Mouse (Mus musculus) cerebellum, adult 9-11 months (tissue): ENCODE measurements at regions not wholly inside any gene's neighbourhood (a gene's known extent, or its start where the extent isn't known, plus 50 kb on each side); places are given as distances from the start of the nearest gene placed in this dataset.
A peak's percentile ranks its signal among the peaks of the same experiment; 100 is the strongest.
"Not testable (repeated sequence)": the region's sequence is repeated elsewhere in the genome, so short reads cannot be mapped to it uniquely, and the experiment has no call there.

Experiments
- DNase-seq: peaks from one replicate; pipeline ENCODE4 v3.0.0; 2022

- DNase-seq = peak; percentile 79
These were observed 119.0 kb upstream of the Nabp1 start for GRCm38 (mm10) chr1:51596935-51597820.

- no peak for DNase-seq
These were observed 116.4 kb upstream of the Nabp1 start for GRCm38 (mm10) chr1:51594666-51595065.

GRCm38 (mm10) chr1:51593621-51594441 lies 115.6 kb upstream of the Nabp1 start:
- no peak for DNase-seq

GRCm38 (mm10) chr1:51591886-51592285 lies 113.7 kb upstream of the Nabp1 start:
- no peak for DNase-seq

GRCm38 (mm10) chr1:51590606-51591400 lies 112.6 kb upstream of the Nabp1 start:
- no peak for DNase-seq

GRCm38 (mm10) chr1:51584925-51585424 lies 106.8 kb upstream of the Nabp1 start:
- DNase-seq = peak; percentile 26

- no peak for DNase-seq
These were observed 105.6 kb upstream of the Nabp1 start for GRCm38 (mm10) chr1:51583871-51584270.

GRCm38 (mm10) chr1:51580074-51580473 lies 101.8 kb upstream of the Nabp1 start:
- DNase-seq = no peak

GRCm38 (mm10) chr1:51577701-51578100 lies 99.5 kb upstream of the Nabp1 start:
- DNase-seq = no peak

GRCm38 (mm10) chr1:51572314-51573078 lies 94.3 kb upstream of the Nabp1 start:
- no peak for DNase-seq

GRCm38 (mm10) chr1:51569625-51570024 lies 91.4 kb upstream of the Nabp1 start:
- DNase-seq = no peak

- DNase-seq = peak; percentile 33
These were observed 88.0 kb upstream of the Nabp1 start for GRCm38 (mm10) chr1:51566170-51566649.

- not testable (repeated sequence) for DNase-seq
These were observed 78.4 kb upstream of the Nabp1 start for GRCm38 (mm10) chr1:51556616-51557015.

GRCm38 (mm10) chr1:51553738-51554137 lies 75.5 kb upstream of the Nabp1 start:
- no peak for DNase-seq

- no peak for DNase-seq
These were observed 73.4 kb upstream of the Nabp1 start for GRCm38 (mm10) chr1:51551624-51552023.

- no peak for DNase-seq
These were observed 64.6 kb upstream of the Nabp1 start for GRCm38 (mm10) chr1:51542801-51543200.

GRCm38 (mm10) chr1:51539634-51540033 lies 61.4 kb upstream of the Nabp1 start:
- no peak for DNase-seq

GRCm38 (mm10) chr1:51538836-51539235 lies 60.6 kb upstream of the Nabp1 start:
- DNase-seq = no peak

- no peak for DNase-seq
These were observed 59.6 kb upstream of the Nabp1 start for GRCm38 (mm10) chr1:51537765-51538360.

- no peak for DNase-seq
These were observed 57.9 kb upstream of the Nabp1 start for GRCm38 (mm10) chr1:51536076-51536475.

GRCm38 (mm10) chr1:51535414-51535813 lies 57.2 kb upstream of the Nabp1 start:
- no peak for DNase-seq
